Mouse (Mus musculus) megakaryocyte-erythroid progenitor cell, adult 5-6 weeks (primary cell): ENCODE measurements around the gene Net1. TPM values are rescaled to one million over a fixed set of nuclear protein-coding genes. Genes with fewer than 3 reads are reported as not detected.

Experiments
- ATAC-seq: replicated peaks from 2 replicates; pipeline ENCODE4 v1.8.0; 2016; ENCODE audit warnings: mild to moderate bottlenecking, inconsistent platforms; ENCODE audit not compliant: severe bottlenecking, poor library complexity, low FRiP score, low TSS enrichment
- total RNA-seq, 2 experiments: library from RNA; stranded (forward) in 1 of 2; stranded (reverse) in 1 of 2; fragments of 200-1000, 215-1000 nt in 1 of 2; fragments of >200 nt in 1 of 2; fragmentation: Nextera tagmentation in 1 of 2; gene quantifications; 2 replicates each; pipeline ENCODE4 v1.2.3; 2014 to 2017

Gene Net1
- total RNA-seq, 2 experiments from 2014 or later, result 118 to 315 TPM

GRCm38 (mm10) chr13:3850330-3850729 lies 67.7 kb downstream of the Net1 start:
- no peak for ATAC-seq

- peak; percentile 80 for ATAC-seq
These were observed 77.4 kb downstream of the Net1 start for GRCm38 (mm10) chr13:3840662-3841061.

- 0 out of 2 replicates have a peak, but pooled peaks have one; percentile 37 for ATAC-seq
These were observed 80.7 kb downstream of the Net1 start, which contains the start of gene Calm4 for GRCm38 (mm10) chr13:3837312-3837807. TSS of gene Calm4 (plus strand) at chr13:3837757.

- ATAC-seq, result peak; percentile 80
These were observed 84.4 kb downstream of the Net1 start for GRCm38 (mm10) chr13:3833644-3834043.

- no peak for ATAC-seq
These were observed 85.6 kb downstream of the Net1 start for GRCm38 (mm10) chr13:3832450-3832849.

Other genes with a start within 250 kb of the Net1 start
- not detected in 2 replicates for gene Calml3, start 113.9 kb downstream of the Net1 start, total RNA-seq (2014; fragmentation: Nextera tagmentation)
- not detected in 2 replicates for gene Calml3, start 113.9 kb downstream of the Net1 start, total RNA-seq (2017)
- gene Calm4, start 80.5 kb downstream of the Net1 start, total RNA-seq (2014; fragmentation: Nextera tagmentation), result not detected in 2 replicates
- not detected in 2 replicates for gene Calm4, start 80.5 kb downstream of the Net1 start, total RNA-seq (2017)
- not detected in 2 replicates for gene Calm5, start 64.0 kb downstream of the Net1 start, total RNA-seq (2014; fragmentation: Nextera tagmentation)
- gene Calm5, start 64.0 kb downstream of the Net1 start, total RNA-seq (2017), result not detected in 2 replicates
- gene Tubal3, start 54 bp upstream of the Net1 start, total RNA-seq (2014; fragmentation: Nextera tagmentation), result 0.52 TPM in 1 of 2 replicates, not detected in the other
- gene Tubal3, start 54 bp upstream of the Net1 start, total RNA-seq (2017), result not detected in 2 replicates
- not detected in 2 replicates for gene Ucn3, start 27.1 kb upstream of the Net1 start, total RNA-seq (2014; fragmentation: Nextera tagmentation)
- gene Ucn3, start 27.1 kb upstream of the Net1 start, total RNA-seq (2017), result not detected in 2 replicates
- gene Akr1c14, start 130.8 kb upstream of the Net1 start, total RNA-seq (2014; fragmentation: Nextera tagmentation), result not detected in 2 replicates
- not detected in 2 replicates for gene Akr1c14, start 130.8 kb upstream of the Net1 start, total RNA-seq (2017)
- gene Akr1c18, start 232.4 kb upstream of the Net1 start, total RNA-seq (2014; fragmentation: Nextera tagmentation), result not detected in 2 replicates
- not detected in 2 replicates for gene Akr1c18, start 232.4 kb upstream of the Net1 start, total RNA-seq (2017)